Mouse (Mus musculus): ENCODE data around the gene Prdx6.

Gene Prdx6

DNA sequence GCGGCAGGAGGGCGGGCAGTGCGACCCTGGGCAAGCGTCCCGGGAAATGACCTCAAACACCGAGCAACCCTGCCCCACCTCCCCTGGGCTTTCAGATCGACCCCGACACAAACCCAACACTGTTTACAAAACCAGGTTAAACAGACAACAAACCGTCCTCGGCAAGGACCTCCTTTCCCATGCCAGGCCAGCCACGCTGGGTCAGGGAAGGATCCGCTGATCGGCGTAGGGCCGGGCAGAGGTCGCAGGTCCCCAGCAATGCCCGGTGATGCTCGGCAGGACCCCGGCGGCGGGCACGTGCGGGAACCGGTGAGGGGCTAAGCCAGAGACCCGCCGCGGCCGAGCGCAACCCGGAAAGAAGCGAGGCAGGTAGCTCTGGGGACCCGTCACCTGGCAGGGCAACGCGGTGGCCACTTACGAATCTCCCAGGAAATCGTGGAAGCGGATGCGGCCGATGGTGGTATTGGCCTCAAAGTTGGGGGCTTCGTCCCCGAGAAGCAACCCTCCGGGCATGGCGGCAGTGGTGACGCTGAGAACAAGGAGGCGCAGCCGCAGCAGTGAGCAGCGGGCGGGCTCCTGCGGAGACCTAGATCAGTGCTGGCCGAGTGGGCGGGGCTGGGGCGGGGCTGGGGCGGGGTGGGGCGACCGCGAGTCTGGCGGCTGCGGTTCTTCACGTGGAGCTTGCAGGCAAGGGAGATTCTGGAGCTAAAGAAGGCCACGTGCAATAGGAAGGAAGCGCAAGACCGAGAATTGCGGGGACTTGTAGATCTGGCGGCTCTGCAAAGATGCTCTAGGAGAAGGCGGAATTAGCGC is at the start of gene Prdx6:
Prdx6 (minus strand) TSS at position 616 of the 813 bp plus-strand sequence.
- peak; percentile 92 for DNase-seq

GRCm38 (mm10) chr1:161288256-161288655 is 37.2 kb upstream of the Prdx6 start:
- no peak for DNase-seq

DNA sequence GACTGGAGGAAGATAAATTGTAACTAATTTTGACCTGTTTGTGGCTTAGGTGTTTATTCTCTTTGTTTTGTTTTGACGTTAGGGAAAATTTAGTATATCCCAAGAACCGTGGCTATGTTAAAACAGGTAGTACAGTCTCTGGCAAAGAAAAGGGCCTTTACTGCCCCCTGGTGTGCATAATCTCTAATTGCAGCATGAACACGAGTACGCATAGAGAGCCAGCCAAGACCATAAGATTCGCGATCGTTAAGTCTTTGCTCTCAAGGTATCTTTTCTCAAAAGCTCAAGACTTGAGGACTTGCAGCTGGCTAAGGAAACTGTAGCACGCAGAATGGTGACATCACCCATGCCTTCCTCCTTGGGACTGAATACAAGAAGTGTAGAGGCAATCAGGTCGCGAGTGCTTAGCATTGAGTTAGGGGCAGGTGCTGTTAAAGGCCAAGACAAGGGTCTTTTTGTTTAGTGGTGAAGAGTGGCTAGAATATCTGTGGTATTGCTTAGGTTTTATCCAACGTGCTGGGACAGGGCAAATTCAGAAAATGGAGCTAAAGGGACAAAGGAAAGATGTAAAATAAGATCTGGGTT is 35.8 kb upstream of the Prdx6 start:
- peak; percentile 72 for DNase-seq

DNA sequence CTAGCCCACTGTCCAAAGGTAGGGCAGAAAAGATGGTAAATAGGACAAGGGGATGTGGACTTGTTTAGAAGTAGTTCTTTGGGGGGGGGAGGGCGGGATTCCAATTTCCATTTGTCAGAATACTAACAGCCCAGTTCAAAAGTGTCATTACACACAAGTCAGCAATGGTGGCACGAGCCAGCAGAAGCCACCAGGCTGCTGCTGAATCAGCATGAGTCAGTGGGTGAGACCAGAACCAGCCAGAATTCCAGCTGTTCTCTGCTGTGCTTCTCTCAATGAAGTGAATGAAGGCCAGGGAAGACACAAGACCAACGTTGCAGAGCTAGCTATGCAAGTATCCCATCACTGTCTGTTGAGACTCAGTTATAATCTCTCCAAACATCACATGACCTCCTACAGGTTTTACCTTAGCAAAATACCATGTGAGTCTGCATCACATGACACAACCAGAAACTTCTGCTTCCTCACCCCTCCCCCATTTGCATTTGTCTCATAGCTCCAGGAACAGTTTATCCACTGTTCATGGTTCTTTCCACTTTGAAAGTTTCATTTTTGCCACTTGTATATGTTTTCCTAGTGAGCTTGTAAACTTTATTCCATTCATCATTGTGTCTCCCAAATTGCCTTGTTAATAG is 30.2 kb upstream of the Prdx6 start:
- DNase-seq: no peak

DNA sequence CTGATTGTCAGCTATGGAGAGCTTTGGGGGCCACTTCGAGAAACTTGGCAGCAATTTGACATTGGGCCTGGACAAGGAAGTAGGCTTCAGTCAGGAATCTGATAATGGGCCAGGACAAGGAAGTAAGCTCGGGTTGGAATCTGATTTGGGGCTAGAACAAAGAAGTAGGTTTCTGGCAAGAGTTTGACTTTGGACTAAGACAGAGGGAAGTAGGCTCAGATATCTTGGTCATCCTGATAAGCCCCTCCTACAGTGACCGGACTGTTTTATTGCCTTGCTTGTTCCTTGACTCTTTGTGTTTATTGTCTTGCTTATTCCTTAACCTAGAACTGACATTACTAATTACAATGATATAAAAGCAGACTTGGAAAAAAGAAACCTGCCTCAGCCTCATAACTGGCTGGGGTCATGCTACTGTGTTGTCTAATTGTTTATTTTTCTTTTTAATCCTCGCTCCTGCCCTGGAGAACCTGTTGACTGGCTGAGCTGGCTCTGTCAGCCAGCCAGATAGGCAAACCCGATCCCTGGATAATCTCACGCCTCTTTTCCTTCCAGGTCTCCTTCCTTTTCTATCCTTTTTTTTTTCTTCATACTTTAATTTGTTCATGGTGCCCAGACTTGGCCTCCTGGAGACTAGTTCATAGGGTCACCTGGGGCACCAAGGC is 28.4 kb upstream of the Prdx6 start:
- no peak for DNase-seq

- no peak for DNase-seq
Measured at GRCm38 (mm10) chr1:161273486-161273885, 22.5 kb upstream of the Prdx6 start.

DNA sequence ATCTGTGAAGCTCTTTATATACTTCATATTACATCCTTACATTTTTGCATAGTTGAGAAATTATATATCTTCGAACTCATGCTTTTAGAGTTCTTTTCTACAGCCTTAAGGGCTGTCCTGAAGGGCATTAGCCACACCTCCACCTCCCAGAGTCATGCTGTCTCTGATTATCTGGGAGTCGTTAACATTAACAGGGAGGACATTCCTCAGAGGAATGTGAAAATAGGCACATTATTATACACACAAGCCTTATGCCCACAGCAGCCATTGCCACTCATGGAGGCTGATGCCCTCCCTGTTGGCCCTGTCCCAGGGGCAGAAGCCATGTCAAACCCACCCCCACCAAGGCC is 20.4 kb upstream of the Prdx6 start:
- DNase-seq: no peak

DNA sequence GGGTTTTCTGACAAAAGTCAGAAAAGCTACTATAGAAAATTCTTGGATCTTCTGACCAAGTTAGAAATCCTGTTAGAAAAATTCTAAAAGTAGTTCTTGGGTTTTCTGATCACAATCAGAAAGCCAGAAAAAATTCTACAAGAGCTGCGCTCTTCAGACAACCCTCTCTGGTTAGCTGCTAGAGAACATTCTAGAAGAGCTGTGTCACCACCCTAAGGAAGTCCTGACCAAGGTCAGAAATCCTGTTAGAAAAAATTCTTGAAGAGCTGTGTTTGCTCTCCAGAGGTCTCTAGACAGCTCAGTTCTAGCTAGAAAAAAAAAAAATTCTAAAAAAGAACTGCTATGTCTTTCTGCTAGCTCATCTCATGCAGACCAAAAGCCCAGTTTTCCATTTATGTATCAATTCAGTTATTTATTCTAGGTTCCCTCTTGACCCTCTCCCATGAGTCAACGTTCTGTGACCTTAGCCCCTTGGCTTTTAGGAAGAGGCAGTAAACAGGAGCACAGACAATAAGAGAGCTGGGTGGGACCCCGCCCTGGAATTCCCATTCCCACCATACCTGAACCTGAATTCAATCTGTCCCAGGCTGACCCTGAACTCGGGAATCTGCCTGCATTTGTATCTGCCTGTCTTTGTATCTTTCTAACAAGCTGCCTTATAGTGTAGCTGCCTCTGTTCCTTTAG is 19.9 kb upstream of the Prdx6 start:
- no peak for DNase-seq

DNA sequence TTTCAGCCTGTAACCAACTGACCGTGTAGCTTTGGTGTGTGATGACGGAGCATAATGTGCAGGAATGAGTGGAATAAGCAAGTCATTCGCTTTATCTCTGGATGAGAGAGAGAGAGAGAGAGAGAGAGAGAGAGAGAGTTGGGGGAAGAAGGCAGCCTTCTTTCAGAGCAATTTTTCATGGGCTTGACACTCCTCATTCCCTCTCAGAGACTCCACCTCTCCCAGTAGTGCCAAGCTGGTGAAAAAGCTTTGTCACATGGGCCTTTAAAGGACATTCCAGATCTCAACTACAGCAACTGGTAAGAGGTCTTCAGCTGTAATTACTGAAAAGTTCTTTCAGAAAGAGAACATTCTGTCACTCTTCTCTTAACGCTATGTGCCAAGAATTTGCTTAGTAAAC is 18.3 kb upstream of the Prdx6 start:
- no peak for DNase-seq

- DNase-seq: no peak
Measured at GRCm38 (mm10) chr1:161268884-161269283, 17.9 kb upstream of the Prdx6 start.

GRCm38 (mm10) chr1:161268116-161268515 is 17.1 kb upstream of the Prdx6 start:
- no peak for DNase-seq

GRCm38 (mm10) chr1:161264961-161265360 is 13.9 kb upstream of the Prdx6 start:
- no peak for DNase-seq

DNA sequence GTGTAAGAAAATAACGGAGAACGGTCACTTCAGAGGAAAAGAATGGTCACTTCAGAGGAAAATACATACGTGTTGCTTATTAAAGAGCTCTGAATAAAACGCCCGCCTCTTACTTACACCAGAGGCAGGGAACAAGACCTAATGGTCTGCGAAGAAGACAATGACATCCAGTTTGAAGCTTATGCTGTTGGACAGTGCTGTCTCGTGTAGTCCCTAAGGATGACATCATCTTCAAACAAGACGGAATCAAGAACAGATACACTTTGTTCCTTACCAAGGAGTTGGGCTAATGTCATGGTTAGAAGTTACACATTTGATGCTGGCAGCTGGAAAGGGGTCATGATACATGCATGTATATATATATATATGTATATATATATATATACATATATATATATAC is 12.6 kb upstream of the Prdx6 start:
- no peak for DNase-seq

- DNase-seq: no peak
Measured at GRCm38 (mm10) chr1:161262542-161262941, 11.5 kb upstream of the Prdx6 start.

- no peak for DNase-seq
Measured at GRCm38 (mm10) chr1:161260761-161261160, 9.7 kb upstream of the Prdx6 start.

GRCm38 (mm10) chr1:161259142-161259541 is 8.1 kb upstream of the Prdx6 start:
- DNase-seq: no peak

DNA sequence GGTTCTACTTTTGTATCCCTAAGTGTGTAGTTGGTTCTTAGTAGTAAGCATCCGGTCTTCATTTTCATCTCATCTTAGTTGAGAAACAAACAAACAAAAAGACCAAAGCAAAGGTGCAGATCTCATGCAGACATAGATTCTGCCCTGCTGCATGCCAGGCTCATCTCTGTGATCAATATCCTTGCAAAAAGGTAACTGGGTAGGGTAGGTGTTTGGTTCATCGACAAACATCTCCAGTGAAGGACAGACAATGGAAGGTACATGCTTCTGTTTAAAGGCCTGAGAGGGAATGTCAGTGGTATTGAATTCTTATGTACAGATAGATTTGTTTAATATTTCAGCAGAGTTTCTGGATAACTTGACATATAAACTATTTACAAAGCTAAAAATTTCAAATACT is 7.3 kb upstream of the Prdx6 start:
- DNase-seq: no peak

DNA sequence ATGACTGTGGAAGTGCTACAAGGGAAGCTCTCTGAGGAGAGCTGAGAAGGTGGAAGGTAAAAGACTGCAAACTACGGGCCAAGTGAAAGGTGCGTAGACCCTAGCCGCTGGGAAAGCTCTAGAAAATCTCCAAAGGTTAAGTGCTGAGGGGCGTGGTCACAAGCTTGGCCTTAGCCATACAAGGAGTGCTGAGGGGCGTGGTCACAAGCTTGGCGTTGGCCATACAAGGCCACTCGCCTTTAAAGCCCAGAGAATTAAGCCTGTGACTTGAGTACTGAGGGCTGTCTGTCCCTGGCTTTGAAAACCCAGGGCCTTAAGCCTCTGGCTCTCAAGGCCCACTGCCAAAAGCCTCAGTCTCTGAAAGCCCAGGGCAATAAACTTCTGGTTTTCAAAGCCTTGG is 5.9 kb upstream of the Prdx6 start:
- no peak for DNase-seq

GRCm38 (mm10) chr1:161254361-161254760 is 3.3 kb upstream of the Prdx6 start:
- no peak for DNase-seq

DNA sequence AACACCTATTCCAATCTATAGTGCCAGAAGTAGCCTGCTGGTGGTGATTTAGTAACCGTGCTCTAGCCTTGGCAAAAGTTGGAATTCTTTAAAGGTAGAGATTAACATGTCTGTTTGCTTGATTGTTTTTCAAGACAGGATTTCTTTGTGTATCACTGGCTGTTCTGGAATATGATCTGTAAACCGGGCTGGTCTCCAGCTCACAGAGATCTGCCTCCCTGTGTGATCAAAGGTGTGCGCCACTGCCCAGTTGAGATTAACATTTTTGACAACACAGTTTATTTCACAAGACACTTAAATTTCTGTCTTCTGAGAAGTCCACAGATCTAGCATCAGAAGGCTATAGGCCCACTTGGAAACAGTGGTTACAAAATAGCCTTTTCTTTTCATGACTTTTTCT is 1.9 kb upstream of the Prdx6 start:
- DNase-seq: no peak

- no peak for DNase-seq
Measured at GRCm38 (mm10) chr1:161252365-161252764, 1.3 kb upstream of the Prdx6 start.

- DNase-seq: no peak
Measured at GRCm38 (mm10) chr1:161251417-161252265, 622 bp upstream of the Prdx6 start.

All from kidney, postnatal 10 days (tissue).